Mouse (Mus musculus) stomach, postnatal 0 days (tissue): ENCODE results near the gene Gse1.

Source experiments
- CTCF ChIP-seq: IDR thresholded peaks from 2 replicates; pipeline ENCODE4 v1.5.1; 2016; ENCODE audit warnings: antibody characterized with exemption, low read depth, mild to moderate bottlenecking, moderate library complexity
- EP300 ChIP-seq: optimal IDR thresholded peaks from 2 replicates; pipeline ENCODE3; 2016; ENCODE audit warnings: antibody characterized with exemption

DNA sequence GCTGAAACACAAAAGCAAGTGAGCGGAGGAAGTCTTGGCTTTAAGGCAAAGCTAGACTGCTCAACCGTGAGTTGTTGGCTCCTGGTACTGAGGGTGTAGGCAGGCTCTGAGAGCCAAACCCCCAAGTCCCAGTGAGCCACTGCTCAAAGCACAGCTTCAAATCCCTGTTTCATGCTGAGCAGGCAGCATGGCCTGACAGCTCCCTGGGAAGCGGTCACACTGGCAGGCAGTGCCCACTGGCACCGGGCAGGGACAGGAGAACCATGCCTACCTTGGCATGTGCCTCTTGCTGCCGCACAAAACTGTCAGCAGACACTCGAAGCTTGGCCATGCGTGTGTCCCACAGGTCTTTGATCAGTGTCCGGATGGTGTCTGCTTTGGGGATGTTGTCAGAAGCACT lies 353.6 kb downstream of the Gse1 start:
- TF ChIP-seq CTCF (no peak), EP300 (no peak)
